Mouse (Mus musculus) liver, embryonic 15.5 days (tissue): ENCODE measurements around the gene Tubb4b. TPM values are rescaled to one million over a fixed set of nuclear protein-coding genes. Genes with fewer than 3 reads are reported as not detected.

Source experiments
- ATAC-seq: fragments of 200-750 bp; cut with Nextera tagmentation; 2 replicates; pipeline ENCODE4 v1.8.0; 2017; ENCODE audit warnings: moderate number of reproducible peaks, mild to moderate bottlenecking, moderate library complexity; ENCODE audit not compliant: insufficient read depth
- H3K27ac ChIP-seq: fragments of 300-500 bp; sonication (generic); replicated peaks from 2 replicates; pipeline ENCODE4 v1.5.1; 2015; ENCODE audit warnings: mild to moderate bottlenecking, inconsistent platforms
- H3K27me3 ChIP-seq: fragments of 300-500 bp; sonication (generic); 2 replicates; pipeline ENCODE4 v1.6.1; 2015; ENCODE audit warnings: mild to moderate bottlenecking, inconsistent platforms
- H3K36me3 ChIP-seq: fragments of 300-500 bp; sonication (generic); replicated peaks from 2 replicates; pipeline ENCODE4 v1.6.1; 2015; ENCODE audit warnings: moderate library complexity, mild to moderate bottlenecking, inconsistent platforms
- H3K4me1 ChIP-seq: fragments of 300-500 bp; sonication (generic); replicated peaks from 2 replicates; pipeline ENCODE4 v1.6.1; 2015; ENCODE audit warnings: inconsistent platforms
- H3K4me2 ChIP-seq: fragments of 300-500 bp; sonication (generic); 2 replicates; pipeline ENCODE4 v1.6.1; 2015; ENCODE audit warnings: moderate library complexity, mild to moderate bottlenecking, inconsistent platforms
- H3K4me3 ChIP-seq: fragments of 300-500 bp; sonication (generic); replicated peaks from 2 replicates; pipeline ENCODE4 v1.5.1; 2015; ENCODE audit warnings: mild to moderate bottlenecking, inconsistent platforms
- H3K9ac ChIP-seq: fragments of 300-500 bp; sonication (generic); 2 replicates; pipeline ENCODE4 v1.6.1; 2015; ENCODE audit warnings: moderate library complexity, mild to moderate bottlenecking, inconsistent platforms
- H3K9me3 ChIP-seq: fragments of 300-500 bp; sonication (generic); replicated peaks from 2 replicates; pipeline ENCODE4 v1.6.1; 2016; ENCODE audit warnings: inconsistent platforms
- WGBS: fragments of 180-500 bp; shearing (Covaris S2); methylation state at CpG from one replicate; pipeline ENCODE4 v1.1.7; 2015; ENCODE audit warnings: mixed read lengths; ENCODE audit not compliant: insufficient replicate concordance; 5-methylcytosine and 5-hydroxymethylcytosine counted together
- polyA plus RNA-seq: library from polyadenylated mRNA; unstranded; fragments of >200 nt; fragmentation: Nextera tagmentation; extraction: Ambion mirVana; gene quantifications from 2 replicates; pipeline ENCODE4 v1.2.1, GENCODE M21; 2015

Tubb4b gene
- polyA plus RNA-seq, 1 experiment from 2014 or later, result 695 TPM

- H3K4me1 ChIP-seq, result peaks cover 78% of the 10 kb centered on the region
- no peaks in the 10 kb centered on the region for H3K36me3 ChIP-seq
- no peak overlapping the region for H3K4me2 ChIP-seq
- H3K27me3 ChIP-seq, result peaks cover 56% of the 10 kb centered on the region
- WGBS, result 52% methylated on average over 4 of the region's 4 CpGs
- ATAC-seq, result no peak
- no peaks in the 10 kb centered on the region for H3K9me3 ChIP-seq
- no peak overlapping the region for H3K4me3 ChIP-seq
- no peak overlapping the region for H3K9ac ChIP-seq
- H3K27ac ChIP-seq, result no peak overlapping the region
Observed at GRCm38 (mm10) chr2:25177076-25177475, 47.4 kb downstream of the Tubb4b start.

DNA sequence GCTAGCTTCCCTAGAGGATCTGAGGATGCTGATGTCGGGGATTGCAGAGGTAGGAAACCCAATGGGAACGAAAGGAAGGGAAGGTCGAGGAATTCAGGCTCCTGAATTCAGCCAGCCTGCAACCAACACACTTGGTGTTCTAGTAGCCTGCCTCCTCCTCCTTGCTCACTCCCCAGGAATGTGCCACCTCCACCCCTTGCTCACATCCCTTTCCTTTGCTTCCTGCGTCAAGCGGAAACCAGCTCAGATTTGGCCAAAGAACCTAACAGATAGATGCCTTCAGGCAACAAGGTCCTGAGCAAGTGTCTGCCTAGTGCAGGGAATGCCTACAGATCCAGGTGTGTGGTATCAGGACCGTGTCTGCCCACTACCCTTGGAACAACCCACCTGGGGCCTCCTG is 47.9 kb downstream of the Tubb4b start:
- H3K9me3 ChIP-seq, result no peaks in the 10 kb centered on the region
- H3K4me2 ChIP-seq, result no peak overlapping the region
- no peaks in the 10 kb centered on the region for H3K36me3 ChIP-seq
- no peak overlapping the region for H3K27ac ChIP-seq
- no peak overlapping the region for H3K4me3 ChIP-seq
- peaks cover 75% of the 10 kb centered on the region for H3K4me1 ChIP-seq
- WGBS, result 56% methylated on average over 6 of the region's 6 CpGs
- ATAC-seq, result no peak
- no peak overlapping the region for H3K9ac ChIP-seq
- peaks cover 51% of the 10 kb centered on the region for H3K27me3 ChIP-seq

GRCm38 (mm10) chr2:25175690-25176078 is 48.8 kb downstream of the Tubb4b start:
- Histone ChIP-seq H3K4me3 (no peak overlapping the region), H3K9me3 (no peaks in the 10 kb centered on the region), H3K27me3 (peaks cover 42% of the 10 kb centered on the region), H3K9ac (no peak overlapping the region), H3K4me2 (0 out of 2 replicates have a peak overlapping the region, but pooled peaks have one; percentile 26), H3K36me3 (no peaks in the 10 kb centered on the region), H3K4me1 (peaks cover 66% of the 10 kb centered on the region), H3K27ac (peak overlapping the region; percentile 29; the same call in 1 of the 2 replicates)
- 73% methylated on average over 4 of the region's 4 CpGs for WGBS
- no peak for ATAC-seq

- Histone ChIP-seq H3K9ac (no peak overlapping the region), H3K27ac (peak overlapping the region; percentile 33; the same call in 1 of the 2 replicates)
Observed at GRCm38 (mm10) chr2:25174866-25175689, 49.4 kb downstream of the Tubb4b start.

GRCm38 (mm10) chr2:25173821-25174220 is 50.7 kb downstream of the Tubb4b start:
- 90% methylated on average over 4 of the region's 4 CpGs for WGBS
- Histone ChIP-seq H3K27me3 (peaks cover 24% of the 10 kb centered on the region), H3K36me3 (no peaks in the 10 kb centered on the region), H3K4me1 (peaks cover 72% of the 10 kb centered on the region), H3K4me3 (no peak overlapping the region), H3K9ac (no peak overlapping the region), H3K27ac (no peak overlapping the region), H3K9me3 (no peaks in the 10 kb centered on the region), H3K4me2 (no peak overlapping the region)
- no peak for ATAC-seq

More at GRCm38 (mm10) chr2:25174866-25175689, 49.4 kb downstream of the Tubb4b start:
- peak; percentile 54 for ATAC-seq
- Histone ChIP-seq H3K4me1 (peaks cover 66% of the 10 kb centered on the region), H3K9me3 (no peaks in the 10 kb centered on the region), H3K27me3 (peaks cover 36% of the 10 kb centered on the region), H3K4me3 (no peak overlapping the region), H3K4me2 (peak overlapping the region; percentile 26), H3K36me3 (no peaks in the 10 kb centered on the region)
- 35% methylated on average over 7 of the region's 7 CpGs for WGBS

- H3K4me2 ChIP-seq, result no peak overlapping the region
- WGBS, result 37% methylated on average over 8 of the region's 8 CpGs
- H3K4me3 ChIP-seq, result no peak overlapping the region
- peaks cover 12% of the 10 kb centered on the region for H3K27me3 ChIP-seq
- no peak overlapping the region; the same call in 1 of the 2 replicates for H3K27ac ChIP-seq
- H3K9ac ChIP-seq, result no peak overlapping the region
- no peaks in the 10 kb centered on the region for H3K9me3 ChIP-seq
- no peaks in the 10 kb centered on the region for H3K36me3 ChIP-seq
- ATAC-seq, result no peak
- H3K4me1 ChIP-seq, result peaks cover 72% of the 10 kb centered on the region
Observed at GRCm38 (mm10) chr2:25172629-25173028, 51.9 kb downstream of the Tubb4b start.

Other genes starting within 250 kb of the Tubb4b start
- 62.6 and 69.8 TPM in 2 replicates for gene Mrpl41, start 249.6 kb downstream of the Tubb4b start, polyA plus RNA-seq
- 12.2 and 13.5 TPM in 2 replicates for gene Pnpla7, start 248.7 kb downstream of the Tubb4b start, polyA plus RNA-seq
- 8.3 and 9.7 TPM in 2 replicates for gene Nsmf, start 170.3 kb downstream of the Tubb4b start, polyA plus RNA-seq
- gene Entpd8, start 144.4 kb downstream of the Tubb4b start, polyA plus RNA-seq, result 5.3 and 6.8 TPM in 2 replicates
- gene Noxa1, start 129.6 kb downstream of the Tubb4b start, polyA plus RNA-seq, result 0.94 and 0.98 TPM in 2 replicates
- gene Nrarp, start 43.9 kb downstream of the Tubb4b start, polyA plus RNA-seq, result 2.1 and 2.4 TPM in 2 replicates
- 6.2 and 6.8 TPM in 2 replicates for gene Tor4a, start 27.8 kb downstream of the Tubb4b start, polyA plus RNA-seq
- gene Nelfb, start 13.2 kb downstream of the Tubb4b start, polyA plus RNA-seq, result 35.9 and 40.6 TPM in 2 replicates
- not detected in 2 replicates for gene Stpg3, start 10.1 kb downstream of the Tubb4b start, polyA plus RNA-seq
- gene Fam166a, start 6.0 kb downstream of the Tubb4b start, polyA plus RNA-seq, result 1.0 TPM in 1 of 2 replicates, not detected in the other
- gene Slc34a3, start 9.7 kb upstream of the Tubb4b start, polyA plus RNA-seq, result not detected in 2 replicates
- gene Rnf224, start 12.1 kb upstream of the Tubb4b start, polyA plus RNA-seq, result not detected in 2 replicates
- 0.31 and 0.59 TPM in 2 replicates for gene Rnf208, start 17.6 kb upstream of the Tubb4b start, polyA plus RNA-seq
- gene Cysrt1, start 17.8 kb upstream of the Tubb4b start, polyA plus RNA-seq, result 0.14 TPM in 1 of 2 replicates, not detected in the other
- 1.7 and 1.9 TPM in 2 replicates for gene AL732309.1, start 22.2 kb upstream of the Tubb4b start, polyA plus RNA-seq
- 11.9 and 12.5 TPM in 2 replicates for gene Tmem203, start 30.7 kb upstream of the Tubb4b start, polyA plus RNA-seq
- 3.9 and 5.4 TPM in 2 replicates for gene Tprn, start 37.9 kb upstream of the Tubb4b start, polyA plus RNA-seq
- gene Ssna1, start 47.7 kb upstream of the Tubb4b start, polyA plus RNA-seq, result 116 and 124 TPM in 2 replicates
- 41.7 and 45.0 TPM in 2 replicates for gene Anapc2, start 47.8 kb upstream of the Tubb4b start, polyA plus RNA-seq
- not detected in 2 replicates for gene Tmem210, start 63.4 kb upstream of the Tubb4b start, polyA plus RNA-seq
- not detected in 2 replicates for gene Lrrc26, start 65.2 kb upstream of the Tubb4b start, polyA plus RNA-seq
- gene Grin1, start 94.5 kb upstream of the Tubb4b start, polyA plus RNA-seq, result not detected in 2 replicates
- 15.9 and 17.1 TPM in 2 replicates for gene Man1b1, start 107.6 kb upstream of the Tubb4b start, polyA plus RNA-seq
- gene Dpp7, start 131.7 kb upstream of the Tubb4b start, polyA plus RNA-seq, result 11.5 and 14.7 TPM in 2 replicates
- 15.1 and 15.4 TPM in 2 replicates for gene Uap1l1, start 141.0 kb upstream of the Tubb4b start, polyA plus RNA-seq
- 18.5 and 19.5 TPM in 2 replicates for gene Sapcd2, start 147.6 kb upstream of the Tubb4b start, polyA plus RNA-seq
- 0.58 and 0.71 TPM in 2 replicates for gene Entpd2, start 171.2 kb upstream of the Tubb4b start, polyA plus RNA-seq
- 4.5 and 6.1 TPM in 2 replicates for gene Npdc1, start 174.6 kb upstream of the Tubb4b start, polyA plus RNA-seq
- gene Fut7, start 198.6 kb upstream of the Tubb4b start, polyA plus RNA-seq, result 1.2 and 1.7 TPM in 2 replicates
- 1.2 and 1.3 TPM in 2 replicates for gene Abca2, start 204.0 kb upstream of the Tubb4b start, polyA plus RNA-seq
- 0.38 and 1.0 TPM in 2 replicates for gene Clic3, start 232.1 kb upstream of the Tubb4b start, polyA plus RNA-seq
- 8.3 and 10.6 TPM in 2 replicates for gene Paxx, start 236.4 kb upstream of the Tubb4b start, polyA plus RNA-seq
- gene Ptgds, start 245.3 kb upstream of the Tubb4b start, polyA plus RNA-seq, result 0.23 and 0.38 TPM in 2 replicates